Mouse (Mus musculus): ENCODE results near the gene Rasa4. TPM values are rescaled to one million over a fixed set of nuclear protein-coding genes. Genes with fewer than 3 reads are reported as not detected.
A peak's percentile ranks its signal among the peaks of the same experiment; 100 is the strongest.
"Not testable (repeated sequence)": the region's sequence is repeated elsewhere in the genome, so short reads cannot be mapped to it uniquely, and the experiment has no call there.

Rasa4 gene
- total RNA-seq, 2 experiments from 2014 or later = 2.1 to 2.4 TPM

GRCm38 (mm10) chr5:136113546-136113945 is 29.8 kb downstream of the Rasa4 start:
- DNase-seq = not testable (repeated sequence)

DNA sequence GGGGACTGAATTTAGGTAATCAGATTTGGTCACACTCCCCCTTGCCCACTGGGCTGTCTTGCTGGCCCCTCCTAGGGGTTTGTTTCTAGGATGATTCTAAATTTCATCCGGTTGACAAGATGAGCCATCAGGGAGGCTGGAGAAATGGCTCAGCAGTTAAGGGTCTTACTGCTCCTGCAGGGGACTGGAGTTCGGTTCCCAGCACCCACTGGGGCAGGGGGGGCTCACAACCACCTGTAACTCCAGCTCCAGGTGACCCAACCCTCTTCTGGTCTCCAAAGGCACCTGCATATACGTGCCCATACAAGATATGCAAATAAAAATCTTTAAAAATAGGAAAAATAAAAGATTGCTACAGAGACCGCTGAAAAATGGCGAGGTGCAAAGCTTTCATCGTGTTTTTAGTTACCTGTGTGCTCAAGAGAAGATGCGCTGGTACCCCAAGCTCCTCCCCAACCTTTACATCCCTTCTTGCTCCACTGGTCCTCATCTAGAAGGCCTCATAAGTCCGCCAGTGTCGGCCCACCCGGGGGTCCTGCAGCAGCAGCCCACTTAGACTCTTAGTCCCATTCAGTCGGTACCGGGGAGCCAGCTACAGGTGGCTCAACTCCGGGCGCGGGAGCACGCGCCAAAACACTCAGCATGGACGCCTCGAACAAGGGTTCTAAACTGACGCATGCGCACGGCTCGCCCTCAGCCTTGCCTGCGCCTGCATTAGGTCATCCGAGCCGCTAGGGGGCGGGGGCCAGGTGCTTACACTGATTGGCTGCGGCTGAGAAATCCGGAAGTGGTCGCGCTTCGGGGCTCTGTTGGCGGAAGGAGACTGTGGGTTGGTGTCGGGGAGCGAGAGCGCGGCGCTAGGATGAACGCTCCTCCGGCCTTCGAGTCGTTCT is 32.4 kb downstream of the Rasa4 start, which contains the start of gene Polr2j:
TSS of gene Polr2j (plus strand) at position 741 of the 893 bp plus-strand sequence.
- DNase-seq = peak; percentile 97

DNA sequence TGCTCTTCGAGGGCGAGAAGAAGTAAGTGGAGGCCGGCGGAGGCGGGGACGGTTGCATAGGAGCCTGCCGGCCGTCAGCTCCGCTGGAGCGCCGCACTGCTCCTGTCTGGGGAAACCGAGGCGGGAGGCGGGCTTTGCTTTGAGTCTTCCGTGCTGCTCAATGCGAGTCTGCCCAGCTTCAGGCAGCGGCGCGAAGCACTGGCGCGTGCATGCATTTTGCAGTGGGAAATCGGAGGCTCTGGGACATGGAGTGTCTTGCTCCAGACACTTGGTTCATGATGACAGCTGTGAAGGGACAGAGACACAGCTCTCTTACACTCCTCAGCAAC is 33.0 kb downstream of the Rasa4 start:
- no peak for DNase-seq

DNA sequence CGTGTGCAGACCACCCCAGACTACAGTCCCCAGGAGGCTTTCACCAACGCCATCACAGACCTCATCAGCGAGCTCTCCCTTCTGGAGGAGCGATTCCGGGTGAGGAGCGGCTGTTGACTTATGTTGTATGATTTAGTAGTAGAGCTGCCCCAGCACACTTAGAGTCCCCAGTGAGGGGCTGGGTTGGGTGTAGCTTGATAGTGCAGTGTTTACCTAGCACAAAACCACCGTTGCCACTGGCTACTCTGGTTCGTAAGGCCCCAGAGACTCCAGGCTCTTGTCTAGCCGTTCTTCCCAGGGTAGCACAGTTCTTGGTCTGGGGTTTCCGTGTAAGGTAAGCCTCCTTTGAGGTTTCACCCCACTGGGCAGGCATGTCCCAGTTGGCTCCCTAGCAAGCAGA is 38.4 kb downstream of the Rasa4 start:
- no peak for DNase-seq

DNA sequence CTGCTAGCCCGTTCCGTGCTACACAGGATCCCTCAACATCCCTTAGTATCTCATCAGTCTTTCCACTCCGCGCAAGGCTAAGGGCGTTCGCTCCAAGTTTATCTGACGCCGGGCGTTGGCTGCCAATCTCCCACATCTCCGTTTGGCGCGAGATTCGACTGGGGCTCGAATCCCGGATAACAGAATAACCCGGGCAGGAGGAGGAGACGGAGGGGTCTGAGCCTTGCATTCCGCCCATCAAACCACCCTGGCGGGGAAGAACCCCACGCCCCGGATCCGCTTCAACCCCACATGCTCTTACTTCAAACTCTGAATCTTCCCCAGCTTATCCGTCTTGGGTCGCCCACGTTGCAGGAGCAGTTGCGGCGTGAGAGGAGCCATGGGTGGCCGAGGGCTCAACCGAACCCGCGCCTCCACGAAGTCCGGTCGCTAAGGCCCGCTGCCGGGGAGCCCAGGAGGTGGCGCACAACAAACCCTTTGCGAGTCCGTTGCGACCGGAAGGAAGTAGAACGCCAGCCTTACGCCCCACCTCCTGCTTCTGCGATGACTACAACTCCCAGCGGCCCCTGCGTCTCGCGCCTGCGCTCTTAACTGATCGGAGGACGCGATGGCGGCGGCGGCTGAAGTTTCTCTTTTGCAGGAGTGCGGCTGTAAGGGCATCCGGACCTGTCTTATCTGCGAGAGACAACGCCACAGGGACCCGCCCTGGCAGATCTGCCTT is 52.0 kb downstream of the Rasa4 start, which contains the start of the genes Lrwd1 and Alkbh4:
TSS of gene Lrwd1 (minus strand) at position 504 of the 721 bp plus-strand sequence.
TSS of gene Alkbh4 (plus strand) at position 576 of the 721 bp plus-strand sequence.
- DNase-seq = peak; percentile 97

DNA sequence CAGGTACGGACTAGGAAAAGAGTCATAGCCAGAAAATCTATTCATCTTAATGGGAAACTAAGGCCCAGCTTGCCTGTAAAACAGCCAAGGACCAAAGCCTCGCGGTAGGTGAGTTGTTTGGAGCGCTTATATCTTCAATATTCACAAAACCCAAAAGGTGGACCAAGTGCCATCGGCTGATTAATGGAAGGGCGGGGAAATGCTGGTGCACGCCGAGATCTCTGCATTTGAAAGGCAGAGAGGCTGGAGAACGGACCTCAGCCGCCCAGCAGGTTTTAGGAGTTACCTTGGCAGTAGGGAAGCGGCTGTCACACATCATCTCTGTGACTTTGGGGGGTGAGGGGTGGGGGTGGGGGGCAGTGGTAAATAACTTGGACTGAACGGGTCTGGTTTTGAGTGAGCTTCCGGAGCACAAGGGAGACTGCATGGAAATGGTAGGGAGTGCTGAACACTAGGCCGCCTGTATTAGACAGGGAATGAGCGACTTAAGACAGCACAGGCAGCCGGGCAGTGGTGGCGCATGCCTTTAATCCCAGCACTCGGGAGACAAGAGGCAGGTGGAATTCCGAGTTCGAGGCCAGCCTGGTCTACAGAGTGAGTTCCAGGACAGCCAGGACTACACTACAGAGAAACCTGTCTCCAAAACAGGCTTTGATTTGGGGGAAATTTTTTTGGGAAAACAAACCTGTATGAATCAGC is 52.7 kb downstream of the Rasa4 start:
- no peak for DNase-seq

DNA sequence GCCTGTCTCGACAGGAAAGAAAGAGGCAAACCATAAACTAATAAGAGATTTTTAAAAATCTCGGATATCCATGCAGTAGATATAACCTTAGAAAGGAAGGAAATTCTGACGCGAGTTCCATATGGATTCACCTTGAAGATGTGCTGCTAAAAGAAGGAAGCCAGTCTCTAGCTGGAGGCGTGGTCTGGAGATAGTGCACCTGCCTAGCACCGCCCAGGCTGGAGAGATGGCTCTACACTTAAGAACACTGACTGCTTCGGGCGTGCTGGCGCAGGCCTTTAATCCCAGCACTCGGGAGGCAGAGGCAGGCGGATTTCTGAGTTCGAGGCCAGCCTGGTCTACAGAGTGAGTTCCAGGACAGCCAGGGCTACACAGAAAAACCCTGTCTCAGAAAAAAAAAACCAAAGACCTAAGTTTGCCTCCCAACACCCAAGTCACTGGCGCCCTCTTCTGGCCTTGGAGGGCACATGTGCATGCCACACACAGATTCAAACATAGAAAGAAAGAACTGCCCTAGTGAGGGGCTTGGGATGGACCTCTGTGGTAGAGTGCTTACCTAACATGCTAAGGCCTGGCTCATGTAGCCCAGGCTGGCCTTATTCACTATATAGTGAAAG is 54.0 kb downstream of the Rasa4 start:
- peak; percentile 62 for DNase-seq

- no peak for DNase-seq
Measured at GRCm38 (mm10) chr5:136139393-136139792, 55.7 kb downstream of the Rasa4 start.

GRCm38 (mm10) chr5:136140057-136140482 is 56.4 kb downstream of the Rasa4 start:
- DNase-seq = no peak

- DNase-seq = no peak
Measured at GRCm38 (mm10) chr5:136142746-136143145, 59.0 kb downstream of the Rasa4 start.

- DNase-seq = no peak
Measured at GRCm38 (mm10) chr5:136143161-136143755, 59.5 kb downstream of the Rasa4 start.

DNA sequence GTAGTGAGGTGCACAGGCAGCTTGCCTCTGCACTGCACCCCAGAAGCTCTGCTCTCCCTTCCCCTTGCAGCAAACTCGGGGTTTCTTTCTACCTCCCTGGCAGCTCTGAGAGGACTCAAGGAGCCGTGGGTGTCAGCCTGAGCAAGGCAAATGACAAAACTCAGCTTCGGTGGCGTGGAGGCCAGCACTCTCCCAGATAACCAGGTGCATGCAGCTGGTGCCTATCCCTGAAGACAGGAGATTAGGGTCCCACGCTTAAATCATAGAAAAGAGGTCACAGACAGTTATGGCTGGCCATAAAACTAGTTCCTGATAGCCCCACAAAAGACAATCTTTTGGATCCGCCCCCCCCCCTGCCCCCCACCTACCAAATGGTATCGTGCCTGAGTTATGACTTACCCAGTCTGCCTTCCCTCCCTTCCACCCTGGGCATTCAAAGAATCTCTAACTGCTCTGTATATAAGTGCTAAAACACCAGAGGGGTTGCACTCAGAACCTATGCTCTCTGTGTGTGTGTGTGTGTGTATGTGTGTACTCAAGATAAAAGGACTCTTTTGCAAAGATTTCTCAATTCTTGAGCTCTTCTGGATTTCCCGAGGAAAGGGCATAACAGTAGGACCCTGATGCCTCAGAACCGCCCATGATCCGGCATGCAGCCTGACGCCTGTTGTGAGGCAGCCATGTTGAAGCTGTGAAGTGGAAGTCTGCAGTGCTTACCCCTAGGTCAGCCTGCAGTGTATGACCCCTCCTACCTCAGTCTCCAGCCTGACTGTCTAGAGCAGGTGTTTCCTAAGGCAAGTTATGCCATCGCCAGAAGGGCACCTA is 61.1 kb downstream of the Rasa4 start:
- peak; percentile 60 for DNase-seq

DNA sequence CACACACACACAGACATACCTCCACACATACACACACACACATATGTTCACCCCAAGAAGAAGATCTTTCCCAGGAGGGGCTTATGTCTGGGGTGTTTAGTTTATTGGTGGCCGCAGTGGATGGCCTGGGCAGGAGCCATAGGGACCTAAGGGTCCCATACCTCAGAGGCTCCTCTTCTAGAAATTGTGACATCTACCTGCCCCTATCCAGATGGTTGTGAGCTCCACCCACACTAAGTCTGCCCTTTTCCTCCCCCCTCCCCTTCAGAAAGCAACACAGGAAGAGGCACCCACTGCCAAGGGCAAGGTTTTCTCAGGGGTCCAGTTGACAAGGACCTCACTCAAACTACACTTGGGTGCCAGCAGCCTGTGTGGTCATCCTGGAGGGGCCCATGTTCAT is 63.2 kb downstream of the Rasa4 start:
- no peak for DNase-seq

GRCm38 (mm10) chr5:136147704-136148103 is 64.0 kb downstream of the Rasa4 start:
- DNase-seq = no peak

DNA sequence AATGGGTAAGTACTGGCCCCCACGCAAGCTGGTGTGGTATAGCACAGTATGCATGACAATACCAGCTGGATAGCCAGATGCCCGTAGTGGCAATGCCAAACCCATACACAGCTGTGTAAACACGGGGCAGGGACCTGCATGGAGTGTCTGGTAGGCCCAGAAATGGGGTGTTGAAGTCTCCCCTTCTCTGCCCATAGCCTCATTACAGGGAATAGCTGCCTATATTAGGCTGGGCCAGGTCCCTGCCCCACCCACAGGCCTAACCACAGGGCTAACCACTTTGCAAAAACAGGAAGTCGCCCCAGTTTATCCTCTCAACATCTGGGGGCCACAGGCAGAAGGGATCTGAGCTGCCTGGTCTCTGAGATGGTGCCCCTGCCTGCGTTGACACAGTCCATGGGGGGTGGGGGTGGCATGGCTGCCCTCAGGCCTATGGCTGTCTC is 65.4 kb downstream of the Rasa4 start:
- not testable (repeated sequence) for DNase-seq

DNA sequence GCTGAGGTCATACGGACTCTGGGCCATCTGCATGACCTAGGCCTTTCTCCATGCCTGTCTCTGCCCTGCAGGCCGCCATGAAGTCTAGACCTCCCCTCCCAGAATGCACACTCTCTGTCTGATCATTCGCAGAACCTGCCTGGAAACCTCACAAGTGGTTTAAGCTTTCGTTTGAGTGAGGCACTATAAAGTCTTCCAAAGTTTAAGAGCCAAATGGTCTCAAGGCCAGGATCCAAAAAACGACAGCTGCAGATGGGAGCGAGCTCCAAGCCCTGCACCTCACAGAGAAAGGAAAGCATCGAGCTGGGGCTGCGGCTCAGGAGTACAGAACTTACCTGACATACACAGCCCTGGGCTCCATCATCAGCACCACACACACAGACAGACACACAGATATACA is 68.6 kb downstream of the Rasa4 start:
- DNase-seq = peak; percentile 43

- peak; percentile 56 for DNase-seq
Measured at GRCm38 (mm10) chr5:136155399-136155798, 71.7 kb downstream of the Rasa4 start.

- DNase-seq = peak; percentile 70
Measured at GRCm38 (mm10) chr5:136160084-136160483, 76.4 kb downstream of the Rasa4 start.

Measured in heart, postnatal 4 days (tissue).